Mouse (Mus musculus) heart, adult 2 months (tissue): ENCODE measurements around the gene Olfr263. TPM values are rescaled to one million over a fixed set of nuclear protein-coding genes. Genes with fewer than 3 reads are reported as not detected.
"Not testable (repeated sequence)": the region's sequence is repeated elsewhere in the genome, so short reads cannot be mapped to it uniquely, and the experiment has no call there.

Experiments used
- DNase-seq, 2 experiments: peaks; one replicate each; pipeline ENCODE4 v3.0.0; 2021
- H3K27ac ChIP-seq: fragments of 200-600 bp; 2 replicates; pipeline ENCODE4 v1.8.1; 2022
- H3K27me3 ChIP-seq: fragments of 200-500 bp; 2 replicates; pipeline ENCODE4 v1.6.1; 2012; ENCODE audit warnings: mild to moderate bottlenecking, low read length, inconsistent platforms, mixed read lengths; ENCODE audit not compliant: control insufficient read depth, insufficient read depth
- H3K36me3 ChIP-seq: fragments of 200-500 bp; 2 replicates; pipeline ENCODE4 v1.6.1; 2012; ENCODE audit warnings: low read length, inconsistent platforms; ENCODE audit not compliant: control insufficient read depth, insufficient read depth
- H3K4me1 ChIP-seq: fragments of 200-500 bp; 2 replicates; pipeline ENCODE4 v1.6.1; 2011; ENCODE audit warnings: low read length; ENCODE audit not compliant: control insufficient read depth, insufficient read depth
- H3K4me3 ChIP-seq: fragments of 200-600 bp; 2 replicates; pipeline ENCODE4 v1.8.1; 2022
- H3K79me2 ChIP-seq: fragments of 200-500 bp; replicated peaks from 2 replicates; pipeline ENCODE4 v1.6.1; 2012; ENCODE audit warnings: mild to moderate bottlenecking, inconsistent platforms, low read length, moderate library complexity, mixed read lengths; ENCODE audit not compliant: control insufficient read depth, insufficient read depth
- H3K9ac ChIP-seq: fragments of 200-500 bp; 2 replicates; pipeline ENCODE4 v1.6.1; 2012; ENCODE audit warnings: low read depth, mild to moderate bottlenecking, control low read depth, inconsistent platforms, low read length, mixed read lengths
- CTCF ChIP-seq: fragments of 200-600 bp; IDR thresholded peaks from 2 replicates; pipeline ENCODE4 v1.8.1; 2022; ENCODE audit warnings: antibody characterized with exemption, mild to moderate bottlenecking, moderate library complexity
- EP300 ChIP-seq: fragments of 200-500 bp; IDR thresholded peaks from 2 replicates; pipeline ENCODE4 v1.6.1; 2011; ENCODE audit warnings: low read depth, low read length, control low read depth; ENCODE audit not compliant: insufficient read depth
- POLR2A ChIP-seq: fragments of 200-500 bp; IDR thresholded peaks from 2 replicates; pipeline ENCODE4 v1.6.1; 2011; ENCODE audit warnings: mild to moderate bottlenecking, low read depth, low read length, control low read depth; ENCODE audit not compliant: insufficient read depth
- WGBS: fragments of 180-500 bp; shearing (Covaris S2); methylation state at CpG from one replicate; pipeline ENCODE4 v1.1.7; 2018; 5-methylcytosine and 5-hydroxymethylcytosine counted together
- intact Hi-C: fragments of 180-260 bp; cut with DNase I; formaldehyde crosslinking; loops from one replicate; pipeline ENCODE4 v1.15.1; 2025
- long read RNA-seq: library from polyadenylated mRNA; stranded (forward); transcript quantifications from one replicate; pipeline ENCODE4 v2.0.0, GENCODE M21; 2021
- polyA plus RNA-seq: library from polyadenylated mRNA; depleted of rRNA; stranded (reverse); fragments of >200 nt; gene quantifications from 2 replicates; pipeline ENCODE4 v1.2.3, GENCODE M21; 2012; rRNA removed
- total RNA-seq, 2 experiments: library from RNA; stranded (reverse); gene quantifications; 2 replicates each; pipeline ENCODE4 v1.2.3; 2021

Olfr263 gene
- total RNA-seq (not detected), polyA plus RNA-seq (not detected in 2 replicates)
- long read RNA-seq, result 0 reads

DNA sequence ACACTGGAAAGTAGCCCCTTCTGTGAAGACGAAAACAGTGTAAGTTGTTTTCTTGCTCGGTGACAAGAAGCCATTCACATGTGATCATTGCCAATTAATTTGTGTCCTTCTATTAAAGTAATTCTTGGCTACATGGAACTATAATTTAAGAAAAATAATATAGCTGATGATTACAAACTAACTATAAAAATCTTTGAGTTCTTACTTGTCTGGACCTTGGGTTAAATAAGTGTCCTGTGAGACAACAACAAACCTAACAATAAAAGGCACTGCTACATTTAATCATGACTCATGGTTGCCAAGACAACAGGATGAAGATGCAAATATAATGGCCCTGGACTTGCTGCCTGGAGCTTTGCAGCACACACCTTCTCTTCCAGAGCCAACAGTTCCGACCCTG lies at the start of gene Olfr263:
Gene Olfr263 (plus strand): TSS at position 301 of the 400 bp plus-strand sequence.
- H3K36me3 ChIP-seq, DNase-seq, H3K79me2 ChIP-seq, H3K27me3 ChIP-seq, H3K9ac ChIP-seq, H3K4me1 ChIP-seq, H3K4me3 ChIP-seq, intact Hi-C loops, H3K27ac ChIP-seq: not testable (repeated sequence)
- 77% methylated on average over 3 of the region's 3 CpGs for WGBS

DNA sequence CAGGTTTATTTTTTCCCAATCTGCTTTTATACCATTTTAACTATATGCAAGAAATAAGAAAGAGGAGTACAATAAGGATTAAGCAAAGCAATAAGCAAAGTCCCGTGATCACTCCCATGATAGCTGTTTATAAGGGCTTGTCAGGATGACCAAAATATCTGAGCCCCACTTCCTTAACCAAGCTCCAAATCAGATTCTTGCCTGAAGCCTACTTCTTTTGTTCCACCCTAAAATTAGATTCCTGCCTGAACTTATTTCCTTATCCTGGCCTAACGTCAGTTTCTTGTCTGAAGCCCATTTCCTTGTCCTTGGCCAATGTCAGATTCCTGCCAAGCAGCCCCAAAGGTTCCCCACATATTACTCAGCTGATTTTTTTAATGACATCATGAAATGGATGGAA lies 46.8 kb upstream of the Olfr263 start:
- Histone ChIP-seq H3K27ac (peak overlapping the region; percentile 26; the same call in 1 of the 2 replicates), H3K9ac (no peak overlapping the region), H3K27me3 (no peaks in the 10 kb centered on the region), H3K79me2 (no peaks in the 10 kb centered on the region), H3K36me3 (no peaks in the 10 kb centered on the region), H3K4me3 (no peak overlapping the region), H3K4me1 (no peaks in the 10 kb centered on the region)
- 29% methylated on average over 2 of the region's 2 CpGs for WGBS
- intact Hi-C loops, result no loop called here
- DNase-seq, result no peak
- TF ChIP-seq POLR2A (no peak), EP300 (no peak), CTCF (no peak)

- Histone ChIP-seq H3K27me3 (no peaks in the 10 kb centered on the region), H3K36me3 (no peaks in the 10 kb centered on the region), H3K9ac (no peak overlapping the region), H3K4me1 (no peaks in the 10 kb centered on the region), H3K4me3 (no peak overlapping the region), H3K79me2 (no peaks in the 10 kb centered on the region), H3K27ac (no peak overlapping the region)
- DNase-seq, result no peak
- no peak for TF ChIP-seq POLR2A
- TF ChIP-seq EP300, result no peak
- TF ChIP-seq CTCF, result no peak
- WGBS, result 53% methylated on average over 3 of the region's 3 CpGs
- intact Hi-C loops, result no loop called here
These were observed 19.7 kb upstream of the Olfr263 start for GRCm38 (mm10) chr13:21109759-21110158.

GRCm38 (mm10) chr13:21110441-21110840 lies 19.0 kb upstream of the Olfr263 start:
- no peak for TF ChIP-seq CTCF
- TF ChIP-seq EP300, result no peak
- TF ChIP-seq POLR2A, result no peak
- no peaks in the 10 kb centered on the region for H3K27me3 ChIP-seq
- WGBS, result 90% methylated on average over 6 of the region's 6 CpGs
- no peaks in the 10 kb centered on the region for H3K79me2 ChIP-seq
- intact Hi-C loops, result no loop called here
- no peak for DNase-seq
- no peak overlapping the region for H3K9ac ChIP-seq
- no peak overlapping the region for H3K27ac ChIP-seq
- no peaks in the 10 kb centered on the region for H3K4me1 ChIP-seq
- H3K36me3 ChIP-seq, result no peaks in the 10 kb centered on the region
- H3K4me3 ChIP-seq, result no peak overlapping the region

DNA sequence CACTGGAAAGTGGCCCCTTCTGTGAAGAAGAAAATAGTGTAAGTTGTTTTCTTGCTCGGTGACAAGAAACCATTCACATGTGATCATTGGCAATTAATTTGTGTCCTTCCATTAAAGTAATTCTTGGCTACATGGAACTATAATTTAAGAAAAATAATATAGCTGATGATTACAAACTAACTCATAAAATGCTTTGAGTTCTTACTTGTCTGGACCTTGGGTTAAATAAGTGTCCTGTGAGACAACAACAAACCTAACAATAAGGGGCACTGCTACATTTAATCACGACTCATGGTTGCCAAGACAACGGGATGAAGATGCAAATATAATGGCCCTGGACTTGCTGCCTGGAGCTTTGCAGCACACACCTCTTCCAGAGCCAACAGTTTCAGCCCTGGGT lies 18.3 kb upstream of the Olfr263 start, which contains the start of gene Olfr1369-ps1:
Gene Olfr1369-ps1 (plus strand): TSS at position 301 of the 400 bp plus-strand sequence.
- H3K9ac ChIP-seq, H3K4me1 ChIP-seq, intact Hi-C loops, H3K4me3 ChIP-seq, H3K79me2 ChIP-seq, H3K27me3 ChIP-seq, H3K27ac ChIP-seq, H3K36me3 ChIP-seq, DNase-seq: not testable (repeated sequence)
- WGBS, result 73% methylated on average over 3 of the region's 3 CpGs

- Histone ChIP-seq H3K9ac (no peak overlapping the region), H3K4me3 (no peak overlapping the region), H3K4me1 (no peaks in the 10 kb centered on the region), H3K36me3 (no peaks in the 10 kb centered on the region), H3K27ac (no peak overlapping the region), H3K79me2 (no peaks in the 10 kb centered on the region), H3K27me3 (no peaks in the 10 kb centered on the region)
- intact Hi-C loops, result no loop called here
- TF ChIP-seq POLR2A, result no peak
- no peak for TF ChIP-seq EP300
- no peak for TF ChIP-seq CTCF
- WGBS, result 40% methylated on average over 4 of the region's 4 CpGs
- no peak for DNase-seq
These were observed 15.3 kb upstream of the Olfr263 start for GRCm38 (mm10) chr13:21114121-21114520.
